Mouse (Mus musculus) stomach, embryonic 14.5 days (tissue): Measurements from ENCODE around the gene Bach1. TPM values are rescaled to one million over a fixed set of nuclear protein-coding genes. Genes with fewer than 3 reads are reported as not detected.
A peak's percentile ranks its signal among the peaks of the same experiment; 100 is the strongest.

Experiments used
- ATAC-seq: fragments of 200-750 bp; cut with Nextera tagmentation; 2 replicates; pipeline ENCODE4 v1.8.0; 2017; ENCODE audit warnings: low read depth, moderate TSS enrichment; ENCODE audit not compliant: insufficient number of reproducible peaks, insufficient read depth, low FRiP score
- H3K27ac ChIP-seq: fragments of 300-500 bp; sonication (generic); 2 replicates; pipeline ENCODE4 v1.5.1; 2014; ENCODE audit warnings: mild to moderate bottlenecking, low read length, moderate library complexity, mixed read lengths
- H3K27me3 ChIP-seq: fragments of 300-500 bp; sonication (generic); 2 replicates; pipeline ENCODE4 v1.6.1; 2014; ENCODE audit warnings: low read length, control low read depth, mixed read lengths; ENCODE audit not compliant: control insufficient read depth, insufficient read depth
- H3K36me3 ChIP-seq: fragments of 300-500 bp; sonication (generic); 2 replicates; pipeline ENCODE4 v1.6.1; 2014; ENCODE audit warnings: mild to moderate bottlenecking, control low read depth, low read length, moderate library complexity, mixed read lengths; ENCODE audit not compliant: control insufficient read depth, insufficient read depth
- H3K4me1 ChIP-seq: fragments of 300-500 bp; sonication (generic); 2 replicates; pipeline ENCODE4 v1.6.1; 2014; ENCODE audit warnings: low read length, control low read depth, mixed read lengths; ENCODE audit not compliant: control insufficient read depth, insufficient read depth
- H3K4me2 ChIP-seq: fragments of 300-500 bp; sonication (generic); replicated peaks from 2 replicates; pipeline ENCODE4 v1.6.1; 2014; ENCODE audit warnings: low read depth, low read length, control low read depth
- H3K4me3 ChIP-seq: fragments of 300-500 bp; sonication (generic); 2 replicates; pipeline ENCODE4 v1.5.1; 2014; ENCODE audit warnings: low read depth, low read length, control low read depth
- H3K9ac ChIP-seq: fragments of 300-500 bp; sonication (generic); replicated peaks from 2 replicates; pipeline ENCODE4 v1.6.1; 2014; ENCODE audit warnings: low read depth, mild to moderate bottlenecking, control low read depth, low read length, moderate library complexity, mixed read lengths
- H3K9me3 ChIP-seq: fragments of 300-500 bp; sonication (generic); 2 replicates; pipeline ENCODE4 v1.6.1; 2016; ENCODE audit warnings: low read depth, low read length, control low read depth; ENCODE audit not compliant: control insufficient read depth
- WGBS: fragments of 180-500 bp; shearing (Covaris S2); extraction: QIAGEN DNeasy Blood & Tissue Kit; methylation state at CpG from one replicate; pipeline ENCODE4 v1.1.7; 2014; 5-methylcytosine and 5-hydroxymethylcytosine counted together
- polyA plus RNA-seq: library from polyadenylated mRNA; unstranded; fragments of >200 nt; fragmentation: Nextera tagmentation; extraction: Ambion mirVana; gene quantifications from 2 replicates; pipeline ENCODE4 v1.2.1, GENCODE M21; 2014

Gene Bach1
- polyA plus RNA-seq, 1 experiment from 2014 or later = 16.2 TPM

GRCm38 (mm10) chr16:87708570-87708969 lies 9.8 kb downstream of the Bach1 start:
- no peak overlapping the region for H3K4me2 ChIP-seq
- ATAC-seq = no peak
- no peaks in the 10 kb centered on the region for H3K9me3 ChIP-seq
- 73% methylated on average over 5 of the region's 5 CpGs for WGBS
- H3K27ac ChIP-seq = no peak overlapping the region
- peaks cover 10% of the 10 kb centered on the region for H3K4me1 ChIP-seq
- H3K27me3 ChIP-seq = no peaks in the 10 kb centered on the region
- no peak overlapping the region for H3K9ac ChIP-seq
- no peak overlapping the region for H3K4me3 ChIP-seq
- no peaks in the 10 kb centered on the region for H3K36me3 ChIP-seq

GRCm38 (mm10) chr16:87709144-87709543 lies 10.4 kb downstream of the Bach1 start:
- ATAC-seq = no peak
- H3K36me3 ChIP-seq = no peaks in the 10 kb centered on the region
- no peak overlapping the region for H3K27ac ChIP-seq
- no peaks in the 10 kb centered on the region for H3K27me3 ChIP-seq
- H3K9ac ChIP-seq = no peak overlapping the region
- no peak overlapping the region for H3K4me2 ChIP-seq
- H3K4me3 ChIP-seq = no peak overlapping the region
- 48% methylated on average over 5 of the region's 5 CpGs for WGBS
- no peaks in the 10 kb centered on the region for H3K9me3 ChIP-seq
- peaks cover 10% of the 10 kb centered on the region for H3K4me1 ChIP-seq

- ATAC-seq = no peak
- no peaks in the 10 kb centered on the region for H3K36me3 ChIP-seq
- H3K27ac ChIP-seq = no peak overlapping the region
- no peak overlapping the region for H3K4me3 ChIP-seq
- WGBS = 94% methylated on average over 9 of the region's 9 CpGs
- peaks cover 10% of the 10 kb centered on the region for H3K4me1 ChIP-seq
- no peaks in the 10 kb centered on the region for H3K9me3 ChIP-seq
- no peak overlapping the region for H3K9ac ChIP-seq
- no peak overlapping the region for H3K4me2 ChIP-seq
- no peaks in the 10 kb centered on the region for H3K27me3 ChIP-seq
These were observed 11.2 kb downstream of the Bach1 start for GRCm38 (mm10) chr16:87709971-87710370.

- Histone ChIP-seq H3K4me1 (peaks cover 5% of the 10 kb centered on the region; the same call in 1 of the 2 replicates), H3K36me3 (no peaks in the 10 kb centered on the region), H3K27ac (no peak overlapping the region), H3K9me3 (no peaks in the 10 kb centered on the region), H3K27me3 (no peaks in the 10 kb centered on the region), H3K4me3 (no peak overlapping the region), H3K4me2 (no peak overlapping the region), H3K9ac (no peak overlapping the region)
- 83% methylated on average over 2 of the region's 2 CpGs for WGBS
- no peak for ATAC-seq
These were observed 13.2 kb downstream of the Bach1 start for GRCm38 (mm10) chr16:87711961-87712360.

GRCm38 (mm10) chr16:87712986-87713693 lies 14.4 kb downstream of the Bach1 start:
- Histone ChIP-seq H3K4me1 (peaks cover 4% of the 10 kb centered on the region; the same call in 1 of the 2 replicates), H3K9me3 (no peaks in the 10 kb centered on the region), H3K4me3 (no peak overlapping the region), H3K27me3 (no peaks in the 10 kb centered on the region), H3K27ac (no peak overlapping the region), H3K36me3 (no peaks in the 10 kb centered on the region), H3K4me2 (no peak overlapping the region), H3K9ac (no peak overlapping the region)
- WGBS = 69% methylated on average over 18 of the region's 18 CpGs
- ATAC-seq = peak; percentile 75; the same call in 1 of the 2 replicates

- no peaks in the 10 kb centered on the region for H3K4me1 ChIP-seq
- ATAC-seq = no peak
These were observed 15.8 kb downstream of the Bach1 start for GRCm38 (mm10) chr16:87714550-87714949.

GRCm38 (mm10) chr16:87715221-87715620 lies 16.5 kb downstream of the Bach1 start:
- 88% methylated on average over 16 of the region's 16 CpGs for WGBS
- no peak overlapping the region for H3K9ac ChIP-seq
- ATAC-seq = no peak
- no peaks in the 10 kb centered on the region for H3K9me3 ChIP-seq
- no peaks in the 10 kb centered on the region for H3K27me3 ChIP-seq
- peaks cover 7% of the 10 kb centered on the region; the same call in 1 of the 2 replicates for H3K36me3 ChIP-seq
- H3K27ac ChIP-seq = no peak overlapping the region
- H3K4me1 ChIP-seq = no peaks in the 10 kb centered on the region
- no peak overlapping the region for H3K4me2 ChIP-seq
- no peak overlapping the region for H3K4me3 ChIP-seq

More at GRCm38 (mm10) chr16:87714550-87714949, 15.8 kb downstream of the Bach1 start:
- no peaks in the 10 kb centered on the region for H3K9me3 ChIP-seq
- WGBS = 90% methylated on average over 9 of the region's 9 CpGs
- H3K4me2 ChIP-seq = no peak overlapping the region
- H3K9ac ChIP-seq = no peak overlapping the region
- H3K4me3 ChIP-seq = no peak overlapping the region
- peaks cover 4% of the 10 kb centered on the region; the same call in 1 of the 2 replicates for H3K36me3 ChIP-seq
- no peaks in the 10 kb centered on the region for H3K27me3 ChIP-seq
- H3K27ac ChIP-seq = no peak overlapping the region

GRCm38 (mm10) chr16:87716269-87716668 lies 17.5 kb downstream of the Bach1 start:
- H3K27me3 ChIP-seq = no peaks in the 10 kb centered on the region
- H3K4me3 ChIP-seq = no peak overlapping the region
- no peak for ATAC-seq
- H3K4me2 ChIP-seq = no peak overlapping the region
- peaks cover 7% of the 10 kb centered on the region; the same call in 1 of the 2 replicates for H3K36me3 ChIP-seq
- 65% methylated on average over 11 of the region's 11 CpGs for WGBS
- H3K27ac ChIP-seq = no peak overlapping the region
- no peaks in the 10 kb centered on the region for H3K4me1 ChIP-seq
- no peaks in the 10 kb centered on the region for H3K9me3 ChIP-seq
- H3K9ac ChIP-seq = no peak overlapping the region
